Mouse (Mus musculus): ENCODE measurements at regions not wholly inside any gene's neighbourhood (a gene's known extent, or its start where the extent isn't known, plus 50 kb on each side); places are given as distances from the start of the nearest gene placed in this dataset.

- TF ChIP-seq CTCF (IDR thresholded peaks at IDR 0.05; ENCODE audit: control insufficient read depth, insufficient read depth, low read length) (peak; percentile 75), POLR2A (IDR thresholded peaks at IDR 0.05; ENCODE audit: borderline replicate concordance, control insufficient read depth, low read depth, low read length) (no peak)
These were observed 50.7 kb upstream of the Smyd2 start for GRCm38 (mm10) chr1:189972790-189973406.

Data from bone marrow, adult 2 months (tissue).